Mouse (Mus musculus): ENCODE results near the gene Hsd11b2.

- TF ChIP-seq EP300 (IDR thresholded peaks at IDR 0.05; ENCODE audit: low read depth) (no peak), CTCF (IDR thresholded peaks at IDR 0.05; ENCODE audit: low read depth) (no peak)
Measured at GRCm38 (mm10) chr8:105476161-105476560, 42.4 kb upstream of the Hsd11b2 start.
